In genomic region chr1:74033407-74033806, GRCm38 (mm10) we compare ENCODE assay signal across 12 mouse cellular contexts.
DNase-seq lines count a peak whose midpoint lies in the region; TF ChIP-seq lines count a peak whose summit lies in the region.
"Had no signal": no experiment of that assay in that cellular context is flagged by ENCODE, and none has a peak within 500 bp of the region (broad histone marks: within the 10 kb centered on the region; RNA-seq: fewer than 3 reads in every experiment).

No protein-coding gene starts in this region.

- peaks cover 61% of the 10 kb centered on the region for H3K4me1 ChIP-seq in lung, adult 2 months (ENCODE audit: control insufficient read depth, insufficient read depth, low read length)
- no peaks in the 10 kb centered on the region; the same call in 1 of the 2 replicates for H3K4me1 ChIP-seq in small intestine, adult 2 months (ENCODE audit: control insufficient read depth, insufficient read depth, insufficient read length, low read length)

- no peak for TF ChIP-seq CTCF in gastrocnemius, adult 2 months (IDR thresholded peaks at IDR 0.05)
- no peak for TF ChIP-seq CTCF in lung, adult 2 months (IDR thresholded peaks at IDR 0.05; ENCODE audit: insufficient read depth, low read length)
- TF ChIP-seq CTCF in small intestine, adult 2 months (IDR thresholded peaks at IDR 0.05; ENCODE audit: extremely low read depth, insufficient read length, insufficient replicate concordance, low read depth, low read length): no peak

- H3K27me3 ChIP-seq in small intestine, adult 2 months (ENCODE audit: control insufficient read depth, insufficient read depth, low read length): peaks cover 3% of the 10 kb centered on the region; the same call in 1 of the 2 replicates
- H3K27me3 ChIP-seq: Patski; stomach, embryonic 15.5 days had no signal

- 35% methylated on average over 4 of the region's 4 CpGs for WGBS in lung, adult 2 months
- 87% methylated on average over 4 of the region's 4 CpGs for WGBS in small intestine, adult 2 months

- peak overlapping the region; percentile 81 for H3K4me3 ChIP-seq in gastrocnemius, adult 2 months
- peak overlapping the region; percentile 15 for H3K4me3 ChIP-seq in lung, adult 2 months (replicated peaks; ENCODE audit: extremely low read depth, low read depth, low read length)
- no peak overlapping the region for H3K4me3 ChIP-seq in small intestine, adult 2 months (ENCODE audit: low read depth, low read length)
- H3K4me3 ChIP-seq: erythroblast, embryonic 14.5 days; stomach, embryonic 15.5 days had no signal

- no peak for TF ChIP-seq POLR2A in lung, adult 2 months (IDR thresholded peaks at IDR 0.05; ENCODE audit: borderline replicate concordance, extremely low read depth, low read depth, low read length)
- no peak for TF ChIP-seq POLR2A in small intestine, adult 2 months (IDR thresholded peaks at IDR 0.05; ENCODE audit: low read depth, low read length)

- peak; percentile 27 for DNase-seq in gastrocnemius, adult 2 months
- DNase-seq in gastrocnemius, postnatal 4 days (ENCODE audit: low spot score in 2 of 2): no peak
- no peak for DNase-seq in lung, adult 2 months
- no peak for DNase-seq in lung, postnatal 4 days
- peak; percentile 80 for DNase-seq in kidney, adult 9 months
- DNase-seq in gastrocnemius, postnatal 14 days: no peak
- no peak for DNase-seq in Muller cell, postnatal 12 days (ENCODE audit: inconsistent ontology term)
- DNase-seq: gastrocnemius, postnatal 36 days had no signal

- peak overlapping the region; percentile 86 for H3K27ac ChIP-seq in gastrocnemius, adult 2 months
- H3K27ac ChIP-seq in small intestine, adult 2 months (ENCODE audit: insufficient read depth, low read depth, low read length): peak overlapping the region; percentile 9; the same call in 1 of the 2 replicates
- H3K27ac ChIP-seq: stomach, embryonic 15.5 days had no signal

- intact Hi-C loops in gastrocnemius, adult 2 months (cut with DNase I): no loop called here
- intact Hi-C loops in gastrocnemius, postnatal 14 days (cut with DNase I; ENCODE audit: low total_unique reads): no loop called here

- H3K36me3 ChIP-seq in small intestine, adult 2 months (ENCODE audit: control insufficient read depth, insufficient read depth, low read length): no peaks in the 10 kb centered on the region
- H3K36me3 ChIP-seq: stomach, embryonic 15.5 days had no signal

Comparison
In these comparisons a context has a peak if more than half of its experiments do, and no peak if none do; other contexts are left out.
1. DNase-seq: peak in gastrocnemius, adult 2 months (single experiment) and kidney, adult 9 months (single experiment); none in gastrocnemius, postnatal 4 days (0 of 2), lung, adult 2 months (single experiment), lung, postnatal 4 days (0 of 2), gastrocnemius, postnatal 14 days (single experiment) and Muller cell, postnatal 12 days (single experiment).